Mouse (Mus musculus): ENCODE results near the gene Farsb. TPM values are rescaled to one million over a fixed set of nuclear protein-coding genes. Genes with fewer than 3 reads are reported as not detected.

Farsb gene
- polyA plus RNA-seq, 1 experiment from 2014 or later = 120 TPM

DNA sequence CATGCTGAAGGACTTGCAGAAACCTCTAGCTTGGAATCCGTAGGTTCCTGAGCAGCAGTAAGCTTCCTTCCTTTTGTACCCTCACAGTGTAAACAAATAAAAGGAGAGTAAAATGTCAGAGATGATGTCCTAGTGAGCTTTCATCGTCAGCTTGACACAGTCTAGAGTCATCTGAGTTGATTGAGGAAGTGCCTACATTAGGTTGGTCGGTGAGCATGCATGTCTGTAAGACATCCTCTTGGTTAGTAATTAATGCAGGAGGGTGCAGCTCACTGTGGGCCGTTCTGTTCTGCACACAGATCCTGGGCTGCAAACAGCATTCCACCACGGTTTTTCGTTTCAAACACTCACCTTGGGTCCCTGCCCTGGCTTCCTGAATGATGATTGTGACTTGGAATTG lies 118.6 kb downstream of the Farsb start:
- 0 out of 2 replicates have a peak, but pooled peaks cover 11% of the 10 kb centered on the region for H3K9me3 ChIP-seq (replicated peaks)
- H3K27ac ChIP-seq = no peak overlapping the region
- no peaks in the 10 kb centered on the region for H3K27me3 ChIP-seq
- H3K9ac ChIP-seq = no peak overlapping the region
- WGBS = 61% methylated on average over 6 of the region's 6 CpGs
- 0 out of 2 replicates have a peak, but pooled peaks cover 3% of the 10 kb centered on the region for H3K4me1 ChIP-seq
- H3K36me3 ChIP-seq = no peaks in the 10 kb centered on the region
- ATAC-seq (ENCODE audit: low FRiP score) = no peak
- H3K4me3 ChIP-seq = no peak overlapping the region
- H3K4me2 ChIP-seq (replicated peaks) = no peak overlapping the region

Other genes starting within 250 kb of the Farsb start
- gene Sgpp2, start 178.6 kb downstream of the Farsb start, polyA plus RNA-seq (2016; fragmentation: Nextera tagmentation; extraction: Ambion mirVana) = 1.5 and 2.5 TPM in 2 replicates
- gene Mogat1, start 22.1 kb upstream of the Farsb start, polyA plus RNA-seq (2016; fragmentation: Nextera tagmentation; extraction: Ambion mirVana) = 0.48 TPM in 1 of 2 replicates, not detected in the other
- 0.35 and 0.70 TPM in 2 replicates for gene BC035947, start 23.3 kb upstream of the Farsb start, polyA plus RNA-seq (2016; fragmentation: Nextera tagmentation; extraction: Ambion mirVana)
- gene Acsl3, start 168.9 kb upstream of the Farsb start, polyA plus RNA-seq (2016; fragmentation: Nextera tagmentation; extraction: Ambion mirVana) = 83.2 and 96.6 TPM in 2 replicates
- 3.8 and 4.0 TPM in 2 replicates for gene Utp14b, start 169.1 kb upstream of the Farsb start, polyA plus RNA-seq (2016; fragmentation: Nextera tagmentation; extraction: Ambion mirVana)